Mouse (Mus musculus): Measurements from ENCODE around the gene Mesp1. TPM values are rescaled to one million over a fixed set of nuclear protein-coding genes. Genes with fewer than 3 reads are reported as not detected.

Mesp1 gene
- polyA plus RNA-seq, 1 experiment from 2014 or later = 0.17 TPM

DNA sequence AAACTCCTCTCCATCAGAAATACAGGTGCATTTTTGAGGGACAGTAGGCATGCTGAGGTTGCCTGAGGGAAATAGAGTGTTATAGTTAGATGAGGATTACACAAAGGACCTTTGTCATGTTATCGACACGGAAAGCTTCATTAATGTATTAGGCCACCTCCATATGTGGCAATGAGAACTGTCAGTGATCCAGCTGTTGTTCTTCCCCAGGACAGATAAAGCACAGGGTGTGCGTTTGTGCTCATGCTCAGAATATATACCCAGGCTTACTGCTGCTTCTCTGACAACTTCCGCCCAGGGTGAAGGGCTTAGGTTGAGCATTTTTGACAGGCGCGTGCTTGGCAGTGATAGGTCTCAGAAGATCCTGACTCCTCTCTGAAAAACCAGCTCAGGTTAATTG is 44.1 kb downstream of the Mesp1 start:
- Histone ChIP-seq H3K4me3 (no peak overlapping the region), H3K36me3 (no peaks in the 10 kb centered on the region), H3K27ac (no peak overlapping the region), H3K4me1 (no peaks in the 10 kb centered on the region), H3K9ac (no peak overlapping the region), H3K9me3 (replicated peaks) (no peaks in the 10 kb centered on the region), H3K4me2 (replicated peaks) (no peak overlapping the region), H3K27me3 (0 out of 2 replicates have a peak, but pooled peaks cover 1% of the 10 kb centered on the region)
- WGBS = 86% methylated on average over 6 of the region's 6 CpGs
- ATAC-seq (ENCODE audit: low FRiP score) = no peak

DNA sequence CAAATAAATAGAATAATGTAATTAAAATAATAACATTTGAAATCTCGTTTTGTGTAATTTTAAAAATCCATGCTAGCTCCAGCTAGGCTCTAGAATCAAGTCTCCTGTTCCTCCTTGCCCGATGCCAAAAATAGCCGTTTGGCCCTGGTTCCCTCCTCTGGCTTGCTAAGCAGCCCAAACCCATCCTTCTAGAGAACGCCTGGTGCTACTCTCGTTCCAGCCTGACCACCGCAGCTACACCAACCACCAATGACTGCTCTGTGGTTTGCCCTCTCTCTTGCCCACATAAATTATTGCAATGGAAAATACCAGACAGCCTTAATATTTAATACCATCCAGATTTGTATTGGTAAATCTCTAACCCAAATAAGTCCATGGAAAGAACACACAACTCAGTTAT is 45.9 kb downstream of the Mesp1 start:
- H3K9ac ChIP-seq = no peak overlapping the region
- H3K4me1 ChIP-seq = peaks cover 8% of the 10 kb centered on the region
- H3K36me3 ChIP-seq = no peaks in the 10 kb centered on the region
- no peaks in the 10 kb centered on the region for H3K9me3 ChIP-seq (replicated peaks)
- no peak for ATAC-seq (ENCODE audit: low FRiP score)
- H3K27ac ChIP-seq = no peak overlapping the region
- H3K4me3 ChIP-seq = no peak overlapping the region
- H3K4me2 ChIP-seq (replicated peaks) = no peak overlapping the region
- H3K27me3 ChIP-seq = 0 out of 2 replicates have a peak, but pooled peaks cover 3% of the 10 kb centered on the region
- 82% methylated on average over 6 of the region's 6 CpGs for WGBS

DNA sequence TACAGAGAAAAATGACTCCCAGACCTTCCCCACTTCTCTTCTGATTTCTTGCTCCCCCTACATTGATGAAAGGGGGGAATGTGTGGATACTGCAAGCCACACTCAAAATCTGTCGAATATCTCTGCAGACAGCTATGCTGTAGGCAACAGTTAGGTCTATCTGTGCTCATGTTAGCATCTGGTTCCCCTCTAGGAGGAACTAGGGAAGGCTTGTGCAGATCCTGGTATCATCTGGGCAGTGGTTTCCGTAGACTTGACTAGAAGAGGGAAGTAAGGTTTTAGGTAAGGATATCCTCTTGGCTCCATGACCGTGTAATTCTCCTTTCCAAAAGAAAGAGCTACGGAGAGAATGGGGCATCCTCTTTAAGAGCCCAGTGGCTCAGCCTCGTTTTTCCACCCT is 49.0 kb downstream of the Mesp1 start:
- Histone ChIP-seq H3K27ac (no peak overlapping the region), H3K27me3 (0 out of 2 replicates have a peak, but pooled peaks cover 3% of the 10 kb centered on the region), H3K9me3 (replicated peaks) (no peaks in the 10 kb centered on the region), H3K36me3 (no peaks in the 10 kb centered on the region), H3K4me2 (replicated peaks) (no peak overlapping the region), H3K9ac (no peak overlapping the region), H3K4me1 (peaks cover 8% of the 10 kb centered on the region), H3K4me3 (no peak overlapping the region)
- no peak for ATAC-seq (ENCODE audit: low FRiP score)
- 83% methylated on average over 5 of the region's 5 CpGs for WGBS

DNA sequence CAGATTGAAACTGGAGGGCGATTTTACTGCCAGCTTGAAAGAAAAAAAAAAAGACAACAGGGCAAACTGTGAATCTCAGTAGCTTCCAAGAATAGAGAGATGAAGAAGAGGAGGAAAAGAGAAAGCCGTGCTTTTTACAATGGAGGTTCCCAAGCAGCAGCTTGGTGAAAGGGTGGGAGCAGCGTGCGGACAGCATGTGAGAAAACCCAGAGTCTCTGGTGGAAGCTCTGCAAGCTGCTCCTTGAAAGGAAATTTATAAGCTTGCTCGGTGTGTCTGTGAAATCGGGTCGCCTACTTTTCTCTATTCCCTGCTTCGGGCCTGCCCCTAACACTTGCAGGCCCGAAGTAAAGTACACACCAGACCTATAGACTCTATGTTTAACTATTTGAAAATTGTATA is 49.5 kb downstream of the Mesp1 start:
- H3K27me3 ChIP-seq = 0 out of 2 replicates have a peak, but pooled peaks cover 3% of the 10 kb centered on the region
- no peak overlapping the region for H3K4me2 ChIP-seq (replicated peaks)
- H3K9ac ChIP-seq = no peak overlapping the region
- H3K9me3 ChIP-seq (replicated peaks) = no peaks in the 10 kb centered on the region
- H3K4me3 ChIP-seq = no peak overlapping the region
- WGBS = 97% methylated on average over 9 of the region's 9 CpGs
- H3K4me1 ChIP-seq = peaks cover 8% of the 10 kb centered on the region
- H3K36me3 ChIP-seq = no peaks in the 10 kb centered on the region
- no peak for ATAC-seq (ENCODE audit: low FRiP score)
- no peak overlapping the region for H3K27ac ChIP-seq

DNA sequence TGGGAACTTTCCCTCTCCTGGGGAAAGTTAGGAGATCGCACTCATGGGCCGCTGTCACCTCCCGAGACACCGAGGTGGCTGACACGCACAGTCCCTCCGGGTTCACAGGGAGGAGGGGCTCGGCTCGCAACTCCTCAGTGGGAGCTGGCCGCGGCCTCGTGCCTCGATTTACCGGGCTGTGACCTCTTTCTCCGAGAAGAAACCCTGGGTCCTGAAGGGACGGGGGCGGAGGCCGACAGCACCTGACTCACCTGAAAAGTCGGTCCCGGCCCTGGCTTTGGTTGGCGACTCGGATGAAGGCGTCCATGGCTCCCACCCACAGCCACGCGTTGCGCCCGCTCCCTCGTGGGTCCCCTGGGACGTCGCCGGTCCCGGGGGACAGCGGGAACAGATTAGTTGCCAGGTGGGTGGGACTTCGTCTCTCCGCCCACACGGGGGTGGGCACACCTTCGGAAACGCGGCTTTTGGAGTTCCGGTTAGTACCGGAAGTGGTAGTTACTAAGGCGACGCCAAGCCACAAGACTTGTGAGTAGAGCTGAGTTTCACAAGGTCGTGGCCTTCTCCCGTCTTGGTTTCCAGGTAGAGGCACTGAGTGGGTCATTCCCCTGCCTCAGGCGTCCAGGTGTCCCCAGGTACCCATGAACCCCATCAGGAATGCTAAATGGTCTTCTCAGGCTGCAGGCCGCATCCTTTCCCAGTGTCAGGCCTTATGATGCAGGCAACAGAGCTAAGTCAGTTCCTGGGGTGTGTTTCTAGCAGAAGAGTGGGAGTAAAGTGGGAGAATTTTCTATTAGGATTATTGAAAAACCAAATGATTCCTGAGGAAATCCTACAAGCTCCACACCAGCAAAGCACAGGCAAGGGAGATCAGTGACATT is 50.7 kb downstream of the Mesp1 start, which contains the start of the genes Pex11a and Wdr93:
Gene Pex11a, minus strand, starts transcription at position 473 of the 878 bp plus-strand sequence.
Gene Wdr93, plus strand, starts transcription at position 505 of the 878 bp plus-strand sequence.
- Histone ChIP-seq H3K4me3 (peak within 1 kb of the TSS; percentile 72), H3K9me3 (replicated peaks) (no peaks in the 10 kb centered on the region), H3K36me3 (no peaks in the 10 kb centered on the region), H3K9ac (peak within 1 kb of the TSS; percentile 66), H3K27me3 (0 out of 2 replicates have a peak, but pooled peaks cover 3% of the 10 kb centered on the region), H3K27ac (no peak within 1 kb of the TSS), H3K4me1 (peaks cover 8% of the 10 kb centered on the region), H3K4me2 (replicated peaks) (peak within 1 kb of the TSS; percentile 92)
- ATAC-seq (ENCODE audit: low FRiP score) = peak; percentile 81
- WGBS = 2% methylated on average over 46 of the region's 46 CpGs

DNA sequence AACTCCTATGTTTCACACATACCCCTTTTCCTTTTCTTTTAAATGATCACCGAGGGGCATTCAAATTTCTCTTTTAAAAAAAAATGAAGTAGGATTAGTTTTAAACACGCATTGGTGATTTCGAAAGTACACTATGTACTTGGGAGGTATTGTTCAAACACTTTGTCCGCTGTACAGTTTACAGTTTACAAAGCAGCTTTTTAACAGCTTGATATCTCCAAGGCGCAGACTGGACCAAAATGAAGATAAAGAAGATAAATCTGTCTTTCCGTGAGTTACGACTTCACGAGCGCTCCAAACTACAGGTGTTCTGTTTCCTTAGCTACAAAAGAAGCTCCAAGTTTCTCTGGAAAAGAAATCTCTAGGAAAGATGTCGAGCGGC is 51.3 kb downstream of the Mesp1 start:
- WGBS = 24% methylated on average over 11 of the region's 11 CpGs
- Histone ChIP-seq H3K9ac (peak overlapping the region; percentile 66), H3K4me1 (peaks cover 8% of the 10 kb centered on the region), H3K9me3 (replicated peaks) (no peaks in the 10 kb centered on the region), H3K36me3 (peaks cover 5% of the 10 kb centered on the region), H3K27ac (no peak overlapping the region), H3K4me3 (peak overlapping the region; percentile 72), H3K4me2 (replicated peaks) (peak overlapping the region; percentile 92), H3K27me3 (0 out of 2 replicates have a peak, but pooled peaks cover 3% of the 10 kb centered on the region)
- no peak for ATAC-seq (ENCODE audit: low FRiP score)

Other genes starting within 250 kb of the Mesp1 start
- 1.4 and 2.3 TPM in 2 replicates for gene Rhcg, start 176.1 kb downstream of the Mesp1 start, polyA plus RNA-seq (2016; fragmentation: Nextera tagmentation; extraction: Ambion mirVana)
- 8.9 and 9.2 TPM in 2 replicates for gene Ticrr, start 133.6 kb downstream of the Mesp1 start, polyA plus RNA-seq (2016; fragmentation: Nextera tagmentation; extraction: Ambion mirVana)
- gene Kif7, start 78.1 kb downstream of the Mesp1 start, polyA plus RNA-seq (2016; fragmentation: Nextera tagmentation; extraction: Ambion mirVana) = 6.7 and 6.9 TPM in 2 replicates
- not detected in 2 replicates for gene Plin1, start 60.9 kb downstream of the Mesp1 start, polyA plus RNA-seq (2016; fragmentation: Nextera tagmentation; extraction: Ambion mirVana)
- gene Pex11a, start 50.7 kb downstream of the Mesp1 start, polyA plus RNA-seq (2016; fragmentation: Nextera tagmentation; extraction: Ambion mirVana) = 6.8 and 9.5 TPM in 2 replicates
- gene Wdr93, start 50.6 kb downstream of the Mesp1 start, polyA plus RNA-seq (2016; fragmentation: Nextera tagmentation; extraction: Ambion mirVana) = 0.57 and 0.72 TPM in 2 replicates
- gene Mesp2, start 16.9 kb upstream of the Mesp1 start, polyA plus RNA-seq (2016; fragmentation: Nextera tagmentation; extraction: Ambion mirVana) = 0.42 and 0.56 TPM in 2 replicates
- gene Anpep, start 67.3 kb upstream of the Mesp1 start, polyA plus RNA-seq (2016; fragmentation: Nextera tagmentation; extraction: Ambion mirVana) = 3.5 and 4.6 TPM in 2 replicates
- gene Ap3s2, start 126.9 kb upstream of the Mesp1 start, polyA plus RNA-seq (2016; fragmentation: Nextera tagmentation; extraction: Ambion mirVana) = 48.7 and 56.7 TPM in 2 replicates
- 19.8 and 20.3 TPM in 2 replicates for gene Arpin, start 141.6 kb upstream of the Mesp1 start, polyA plus RNA-seq (2016; fragmentation: Nextera tagmentation; extraction: Ambion mirVana)
- 26.0 and 26.4 TPM in 2 replicates for gene Zfp710, start 231.0 kb upstream of the Mesp1 start, polyA plus RNA-seq (2016; fragmentation: Nextera tagmentation; extraction: Ambion mirVana)